Mouse (Mus musculus) ES-E14 (cell line): ENCODE data around the gene Abcc9.

Experiments used
- CHD2 ChIP-seq: IDR thresholded peaks from 2 replicates; pipeline ENCODE4 v1.6.1; 2014; ENCODE audit warnings: mild to moderate bottlenecking, low read depth, low read length, inconsistent platforms
- HCFC1 ChIP-seq: IDR thresholded peaks from 2 replicates; pipeline ENCODE4 v1.6.1; 2012; ENCODE audit warnings: low read length, inconsistent platforms, borderline replicate concordance; ENCODE audit not compliant: insufficient read depth
- MAFK ChIP-seq: IDR thresholded peaks from 2 replicates; pipeline ENCODE4 v1.6.1; 2014; ENCODE audit warnings: mild to moderate bottlenecking, low read depth, low read length, inconsistent platforms; ENCODE audit not compliant: insufficient read depth
- ZC3H11A ChIP-seq: IDR thresholded peaks from 2 replicates; pipeline ENCODE4 v1.6.1; 2012; ENCODE audit warnings: low read depth, mild to moderate bottlenecking, inconsistent platforms, low read length, borderline replicate concordance
- ZNF384 ChIP-seq: IDR thresholded peaks from 2 replicates; pipeline ENCODE4 v1.6.1; 2012; ENCODE audit warnings: low read depth, low read length, inconsistent platforms

DNA sequence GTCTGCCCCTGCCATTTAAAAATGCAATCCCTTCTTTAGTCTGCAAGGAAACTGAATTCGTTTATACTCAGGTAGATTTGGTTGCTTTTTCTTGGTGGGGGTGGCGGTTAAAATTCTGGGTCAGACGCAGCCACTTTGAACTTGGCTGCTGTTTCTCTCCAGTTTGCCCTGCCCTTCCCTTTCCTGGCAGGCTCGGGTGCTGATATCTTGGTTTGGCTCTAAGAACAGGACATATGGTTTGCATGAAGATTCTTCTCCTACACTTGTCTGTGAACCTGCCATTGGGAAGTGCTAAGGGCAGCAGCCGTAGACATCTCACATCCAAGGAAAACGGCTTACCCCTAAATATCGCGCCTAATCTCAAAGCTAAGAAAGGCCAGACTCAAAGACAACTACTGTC, 89.7 kb downstream of the Abcc9 start:
- no peak for TF ChIP-seq ZNF384
- TF ChIP-seq HCFC1 = no peak
- no peak for TF ChIP-seq ZC3H11A
- TF ChIP-seq MAFK = no peak
- no peak for TF ChIP-seq CHD2
